Mouse (Mus musculus): ENCODE measurements around the gene BC067074. TPM values are rescaled to one million over a fixed set of nuclear protein-coding genes. Genes with fewer than 3 reads are reported as not detected.
A peak's percentile ranks its signal among the peaks of the same experiment; 100 is the strongest.

Gene BC067074
- polyA plus RNA-seq, 1 experiment from 2014 or later: 2.0 TPM

DNA sequence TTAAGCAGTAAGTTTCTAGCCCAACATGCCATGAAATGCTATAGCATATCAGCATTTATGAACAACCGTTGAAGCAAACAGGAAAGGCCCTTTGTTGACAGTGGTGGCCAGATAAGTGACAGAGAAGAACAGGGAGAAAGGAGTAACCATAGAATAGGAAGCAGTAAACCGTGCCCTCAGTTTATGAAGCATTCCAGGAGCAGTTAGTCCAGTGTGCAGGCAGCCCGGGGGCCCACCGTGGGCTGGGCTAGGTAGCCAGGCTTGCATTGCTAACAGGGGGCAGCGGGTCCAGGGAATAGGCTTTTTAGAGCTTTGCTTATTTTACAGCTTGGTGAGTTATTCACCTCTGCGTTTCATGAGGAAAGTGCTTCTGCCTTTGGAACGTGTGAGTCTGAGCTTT lies 39.3 kb downstream of the BC067074 start:
- H3K4me2 ChIP-seq (replicated peaks): no peak overlapping the region
- WGBS: 73% methylated on average over 7 of the region's 7 CpGs

DNA sequence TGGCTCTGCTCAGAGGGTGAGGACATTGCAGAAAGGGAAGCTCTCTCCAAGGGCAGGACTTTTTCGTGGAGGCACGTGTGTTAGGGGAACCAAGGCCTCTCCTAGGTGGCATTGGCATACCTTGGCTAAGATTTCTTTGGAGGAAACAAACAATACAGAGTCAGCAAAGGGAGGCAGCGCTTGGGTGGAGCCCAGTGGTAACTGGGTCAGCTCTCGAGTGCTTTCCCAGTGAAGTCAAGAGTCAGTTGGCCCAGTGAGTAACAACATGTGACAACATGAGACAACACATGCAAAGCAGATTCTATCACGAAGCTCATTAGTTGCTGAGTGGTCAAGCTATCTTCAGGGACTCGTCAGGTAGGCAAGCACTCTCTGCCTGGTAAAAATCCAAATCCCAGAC lies 40.4 kb downstream of the BC067074 start:
- Histone ChIP-seq H3K9me3 (no peaks in the 10 kb centered on the region; the same call in 1 of the 2 replicates), H3K4me2 (replicated peaks) (no peak overlapping the region), H3K27ac (replicated peaks) (no peak overlapping the region), H3K9ac (replicated peaks) (no peak overlapping the region), H3K27me3 (no peaks in the 10 kb centered on the region), H3K36me3 (no peaks in the 10 kb centered on the region), H3K4me1 (no peaks in the 10 kb centered on the region), H3K4me3 (no peak overlapping the region)
- 91% methylated on average over 6 of the region's 6 CpGs for WGBS
- ATAC-seq (ENCODE audit: low FRiP score, low read depth): no peak

More for the DNA sequence above, 39.3 kb downstream of the BC067074 start:
- Histone ChIP-seq H3K9me3 (no peaks in the 10 kb centered on the region; the same call in 1 of the 2 replicates), H3K9ac (replicated peaks) (no peak overlapping the region), H3K36me3 (no peaks in the 10 kb centered on the region), H3K27ac (replicated peaks) (no peak overlapping the region), H3K4me1 (no peaks in the 10 kb centered on the region), H3K27me3 (no peaks in the 10 kb centered on the region), H3K4me3 (no peak overlapping the region)
- ATAC-seq (ENCODE audit: low FRiP score, low read depth): no peak

DNA sequence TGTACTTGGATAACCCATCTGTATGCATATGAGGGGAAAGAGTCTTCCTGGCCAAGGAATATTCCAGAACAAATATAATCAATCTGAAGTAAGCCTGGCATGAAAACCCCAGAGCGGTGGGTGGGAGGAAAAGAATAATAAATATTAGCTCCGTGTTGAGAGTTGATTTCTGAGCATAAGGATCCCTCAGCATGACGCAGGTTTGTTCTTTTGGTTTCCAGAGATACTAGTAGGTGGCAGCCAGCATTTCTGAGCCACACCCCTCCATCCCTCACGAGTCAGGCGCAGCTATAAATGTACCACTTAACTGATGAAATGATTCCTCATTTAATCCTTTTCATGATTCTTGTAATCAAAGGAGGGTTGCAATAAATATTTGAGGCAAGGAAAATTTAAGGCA lies 41.0 kb downstream of the BC067074 start:
- Histone ChIP-seq H3K9ac (replicated peaks) (no peak overlapping the region), H3K4me3 (no peak overlapping the region), H3K27ac (replicated peaks) (no peak overlapping the region), H3K36me3 (no peaks in the 10 kb centered on the region), H3K4me2 (replicated peaks) (no peak overlapping the region), H3K4me1 (no peaks in the 10 kb centered on the region), H3K9me3 (no peaks in the 10 kb centered on the region; the same call in 1 of the 2 replicates), H3K27me3 (no peaks in the 10 kb centered on the region)
- WGBS: 83% methylated on average over 5 of the region's 5 CpGs
- no peak for ATAC-seq (ENCODE audit: low FRiP score, low read depth)

DNA sequence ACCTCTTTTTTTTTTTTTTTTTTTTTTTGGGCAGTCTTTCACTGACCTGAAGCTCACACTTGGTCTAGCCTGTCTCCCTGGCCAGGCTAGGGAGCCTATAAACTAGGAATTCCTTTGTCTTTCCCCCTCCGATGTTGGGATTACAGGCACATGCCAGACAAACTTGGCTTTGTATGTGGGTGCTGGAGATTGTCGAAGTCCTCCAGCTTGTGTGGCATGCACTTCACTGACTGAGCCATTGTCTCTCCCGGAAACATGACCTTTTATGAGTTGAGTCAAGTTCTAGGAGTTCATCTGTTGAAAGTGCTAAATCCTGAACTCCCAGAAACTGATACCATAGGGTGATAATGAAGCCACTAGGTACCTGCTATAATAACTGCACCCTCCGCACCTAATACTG lies 41.8 kb downstream of the BC067074 start:
- 80% methylated on average over 4 of the region's 4 CpGs for WGBS
- Histone ChIP-seq H3K36me3 (no peaks in the 10 kb centered on the region), H3K27me3 (no peaks in the 10 kb centered on the region), H3K4me2 (replicated peaks) (no peak overlapping the region), H3K9me3 (no peaks in the 10 kb centered on the region; the same call in none of the 2 replicates), H3K27ac (replicated peaks) (no peak overlapping the region), H3K9ac (replicated peaks) (no peak overlapping the region), H3K4me3 (no peak overlapping the region), H3K4me1 (no peaks in the 10 kb centered on the region)
- no peak for ATAC-seq (ENCODE audit: low FRiP score, low read depth)

DNA sequence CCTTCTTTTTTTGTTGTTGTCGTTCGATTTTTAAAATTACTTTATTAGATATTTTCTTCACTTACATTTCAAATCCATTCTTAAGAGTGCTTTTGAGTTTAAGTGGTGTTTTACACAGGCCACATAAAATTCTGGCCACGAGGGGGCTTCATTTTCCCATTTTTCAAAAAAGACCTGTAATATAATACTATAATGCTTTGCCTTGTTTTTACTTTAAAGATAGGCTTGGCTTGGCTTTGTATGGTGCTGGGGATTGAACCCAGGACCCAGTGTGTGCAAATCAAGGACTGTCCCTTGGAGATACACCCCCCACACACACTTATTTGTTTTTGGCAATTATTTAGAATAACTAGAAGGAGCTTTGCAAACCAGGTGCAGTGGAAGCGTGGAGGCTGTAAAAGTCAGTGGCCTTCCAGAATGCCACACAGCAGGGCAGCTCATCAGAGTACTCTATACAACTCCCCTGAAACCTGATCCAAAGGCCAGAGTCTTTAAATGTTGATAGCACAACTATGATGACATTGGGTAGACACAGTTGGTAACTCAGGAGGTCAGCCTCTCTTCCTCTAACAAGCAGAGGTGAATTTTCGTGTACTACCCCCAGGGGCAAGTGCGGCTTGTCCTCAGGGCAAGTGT lies 44.4 kb downstream of the BC067074 start:
- Histone ChIP-seq H3K4me1 (no peaks in the 10 kb centered on the region), H3K9me3 (no peaks in the 10 kb centered on the region; the same call in 1 of the 2 replicates), H3K9ac (replicated peaks) (no peak overlapping the region), H3K36me3 (no peaks in the 10 kb centered on the region), H3K4me2 (replicated peaks) (no peak overlapping the region), H3K4me3 (no peak overlapping the region), H3K27ac (replicated peaks) (no peak overlapping the region), H3K27me3 (no peaks in the 10 kb centered on the region)
- 55% methylated on average over 6 of the region's 6 CpGs for WGBS
- peak; percentile 38; the same call in 1 of the 2 replicates for ATAC-seq (ENCODE audit: low FRiP score, low read depth)

DNA sequence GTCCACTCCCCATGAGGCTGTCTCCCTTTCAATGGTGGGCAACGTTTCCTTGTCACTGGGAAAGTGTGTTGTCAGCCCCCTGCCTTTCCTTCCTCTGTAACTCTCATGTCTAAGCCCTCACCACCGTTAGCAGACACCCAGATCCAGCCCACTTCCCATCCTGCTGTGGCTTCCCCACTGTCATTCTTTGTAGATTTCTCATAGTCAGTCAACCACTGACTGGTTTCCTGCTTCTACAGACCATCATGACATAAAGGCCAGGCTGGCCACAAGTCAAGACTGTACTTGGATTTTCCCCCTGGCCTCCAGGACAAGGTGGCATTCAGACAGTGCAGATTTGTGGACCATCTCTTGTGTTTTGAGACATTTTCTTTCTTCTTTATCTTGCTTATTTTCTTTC lies 47.7 kb downstream of the BC067074 start:
- ATAC-seq (ENCODE audit: low FRiP score, low read depth): no peak
- WGBS: 51% methylated on average over 2 of the region's 2 CpGs

DNA sequence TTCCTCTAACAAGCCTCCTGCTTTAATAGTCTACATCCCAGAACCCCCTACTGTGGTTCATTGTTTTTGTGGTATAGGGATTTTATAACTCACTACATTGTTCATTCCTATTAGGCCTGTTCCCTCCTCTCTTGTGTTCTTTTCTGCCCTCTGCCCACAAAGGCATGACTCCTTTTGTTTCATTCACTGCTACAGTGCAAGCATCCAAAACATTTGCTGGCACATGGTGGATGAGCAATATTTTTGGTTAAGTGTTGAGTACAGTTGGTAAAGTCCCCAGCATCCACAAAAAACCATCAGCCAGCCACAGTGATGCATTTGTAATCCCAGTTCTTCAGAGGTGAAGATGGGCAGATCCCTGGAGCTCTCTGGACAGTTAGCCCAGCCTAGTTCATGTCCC lies 48.2 kb downstream of the BC067074 start:
- Histone ChIP-seq H3K27ac (replicated peaks) (no peak overlapping the region), H3K4me2 (replicated peaks) (no peak overlapping the region), H3K4me1 (no peaks in the 10 kb centered on the region; the same call in 1 of the 2 replicates), H3K36me3 (no peaks in the 10 kb centered on the region), H3K9ac (replicated peaks) (no peak overlapping the region), H3K4me3 (no peak overlapping the region), H3K27me3 (no peaks in the 10 kb centered on the region), H3K9me3 (no peaks in the 10 kb centered on the region; the same call in 1 of the 2 replicates)
- no peak for ATAC-seq (ENCODE audit: low FRiP score, low read depth)

More for the DNA sequence above, 47.7 kb downstream of the BC067074 start:
- no peaks in the 10 kb centered on the region for H3K36me3 ChIP-seq
- H3K27me3 ChIP-seq: no peaks in the 10 kb centered on the region
- no peak overlapping the region for H3K9ac ChIP-seq (replicated peaks)
- H3K4me3 ChIP-seq: no peak overlapping the region
- no peaks in the 10 kb centered on the region; the same call in 1 of the 2 replicates for H3K4me1 ChIP-seq
- H3K9me3 ChIP-seq: no peaks in the 10 kb centered on the region; the same call in 1 of the 2 replicates
- H3K27ac ChIP-seq (replicated peaks): no peak overlapping the region
- no peak overlapping the region for H3K4me2 ChIP-seq (replicated peaks)

DNA sequence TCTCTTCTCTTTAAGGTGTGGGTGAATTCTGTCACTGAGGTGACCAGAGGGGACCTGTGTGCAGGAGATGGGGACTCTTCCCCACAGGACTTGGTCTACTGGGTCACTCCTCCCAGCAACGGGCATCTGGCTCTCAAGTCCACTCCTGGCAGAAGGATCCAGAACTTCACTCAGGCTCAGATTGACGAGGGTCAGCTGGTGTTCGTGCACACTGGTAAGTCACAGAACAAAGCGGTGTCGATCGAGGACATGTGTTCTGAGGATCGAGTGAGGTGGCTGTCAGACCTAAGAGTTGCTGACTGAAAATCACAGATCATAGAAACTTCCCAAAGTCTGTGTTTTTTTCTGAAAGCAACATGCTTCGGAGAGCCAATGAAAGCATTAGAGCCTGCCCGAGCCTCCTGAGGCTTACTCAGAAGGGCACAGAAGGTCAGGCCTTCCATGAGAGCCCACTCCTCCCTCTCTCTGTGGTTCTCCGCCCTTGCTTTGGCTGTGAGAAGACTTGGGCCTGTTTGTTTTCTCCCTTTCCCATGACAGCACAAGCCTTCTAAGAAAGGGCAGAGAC lies 49.5 kb downstream of the BC067074 start:
- Histone ChIP-seq H3K9ac (replicated peaks) (no peak overlapping the region), H3K27ac (replicated peaks) (no peak overlapping the region), H3K27me3 (no peaks in the 10 kb centered on the region), H3K36me3 (no peaks in the 10 kb centered on the region), H3K4me1 (no peaks in the 10 kb centered on the region; the same call in 1 of the 2 replicates), H3K9me3 (no peaks in the 10 kb centered on the region; the same call in 1 of the 2 replicates), H3K4me3 (no peak overlapping the region), H3K4me2 (replicated peaks) (no peak overlapping the region)
- 82% methylated on average over 10 of the region's 10 CpGs for WGBS
- no peak for ATAC-seq (ENCODE audit: low FRiP score, low read depth)

DNA sequence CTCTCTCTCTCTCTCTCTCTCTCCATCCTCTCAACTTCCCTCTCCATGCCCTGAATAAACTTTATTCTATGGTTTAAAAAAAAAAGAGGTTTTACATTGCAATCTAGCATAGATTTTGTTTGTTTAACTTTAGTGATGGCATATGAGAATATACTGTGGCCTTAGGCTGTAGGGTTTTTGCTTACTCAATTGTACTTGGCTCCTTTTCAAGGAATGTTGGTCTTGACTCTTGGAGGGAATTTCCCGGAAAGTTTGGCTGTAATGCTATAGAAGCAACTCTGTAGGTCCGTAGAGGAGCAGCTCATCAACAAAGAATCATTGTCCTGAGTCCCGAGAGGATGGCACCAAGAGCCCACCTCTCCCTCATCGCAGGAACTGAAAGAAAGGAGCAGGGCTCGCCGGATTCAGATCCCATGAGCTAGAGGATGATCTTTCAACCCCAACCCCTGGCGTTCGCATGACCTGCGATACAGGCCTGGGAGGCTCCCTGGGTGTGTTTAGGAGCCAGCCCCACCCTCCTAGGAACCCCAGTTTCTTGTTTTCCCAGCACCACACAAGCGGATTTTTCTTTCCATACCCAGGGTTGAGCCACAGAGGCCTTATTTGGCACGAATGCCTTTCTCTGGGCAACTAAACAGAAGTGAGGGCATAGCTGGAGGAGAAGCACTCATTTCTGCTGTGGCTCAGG lies 57.9 kb downstream of the BC067074 start:
- WGBS: 73% methylated on average over 11 of the region's 11 CpGs
- Histone ChIP-seq H3K27me3 (0 out of 2 replicates have a peak, but pooled peaks cover 3% of the 10 kb centered on the region), H3K27ac (replicated peaks) (no peak overlapping the region), H3K4me3 (no peak overlapping the region), H3K9me3 (no peaks in the 10 kb centered on the region), H3K4me1 (peaks cover 11% of the 10 kb centered on the region; the same call in 1 of the 2 replicates), H3K4me2 (replicated peaks) (no peak overlapping the region), H3K9ac (replicated peaks) (no peak overlapping the region), H3K36me3 (no peaks in the 10 kb centered on the region)
- ATAC-seq (ENCODE audit: low FRiP score, low read depth): no peak

DNA sequence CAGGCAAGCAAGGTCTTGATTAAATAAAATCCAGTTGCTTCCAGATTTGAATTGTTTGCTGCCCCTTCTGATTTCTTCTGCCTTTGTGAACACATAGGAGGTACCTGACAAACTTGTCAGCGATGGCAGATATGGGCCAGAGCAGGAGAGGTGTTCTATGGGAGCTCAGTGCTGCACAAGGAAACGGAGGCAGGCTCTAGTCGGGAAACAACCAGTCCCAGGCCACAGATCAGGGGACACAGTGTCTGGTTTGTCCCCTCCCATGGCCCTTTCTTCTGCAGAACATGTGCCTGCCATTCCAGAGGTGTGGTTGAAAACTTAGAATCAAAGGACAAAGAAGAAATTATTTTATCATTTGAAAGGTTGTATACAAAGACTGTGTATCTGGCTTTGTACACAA lies 60.6 kb downstream of the BC067074 start:
- H3K4me1 ChIP-seq: peaks cover 11% of the 10 kb centered on the region; the same call in 1 of the 2 replicates
- ATAC-seq (ENCODE audit: low FRiP score, low read depth): no peak

DNA sequence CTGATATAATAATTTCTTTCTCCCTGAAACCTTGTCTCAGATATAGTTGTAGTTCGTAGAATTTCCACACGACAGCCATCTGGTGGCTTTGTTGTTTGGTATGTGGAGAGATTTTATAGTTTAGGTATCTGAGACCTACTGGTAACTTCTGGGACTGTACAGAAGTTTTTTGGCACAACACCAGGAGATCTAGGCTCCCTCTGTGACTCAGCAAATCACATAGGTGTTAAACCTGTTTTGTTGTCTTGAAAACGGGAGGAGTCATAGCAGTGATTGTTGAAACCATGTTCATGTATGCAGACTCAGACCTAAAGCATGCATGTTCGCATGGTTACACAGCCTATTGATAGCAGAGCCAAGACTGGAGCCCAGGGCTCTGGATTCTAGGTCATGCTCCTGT lies 61.0 kb downstream of the BC067074 start:
- no peak overlapping the region for H3K9ac ChIP-seq (replicated peaks)
- 92% methylated on average over 4 of the region's 4 CpGs for WGBS
- no peaks in the 10 kb centered on the region for H3K9me3 ChIP-seq
- H3K27me3 ChIP-seq: 0 out of 2 replicates have a peak, but pooled peaks cover 3% of the 10 kb centered on the region
- no peaks in the 10 kb centered on the region for H3K36me3 ChIP-seq
- no peak overlapping the region for H3K4me3 ChIP-seq
- peaks cover 11% of the 10 kb centered on the region; the same call in 1 of the 2 replicates for H3K4me1 ChIP-seq
- no peak overlapping the region for H3K27ac ChIP-seq (replicated peaks)
- H3K4me2 ChIP-seq (replicated peaks): no peak overlapping the region
- no peak for ATAC-seq (ENCODE audit: low FRiP score, low read depth)

More for the DNA sequence above, 60.6 kb downstream of the BC067074 start:
- Histone ChIP-seq H3K4me2 (replicated peaks) (no peak overlapping the region), H3K27me3 (0 out of 2 replicates have a peak, but pooled peaks cover 3% of the 10 kb centered on the region), H3K9me3 (no peaks in the 10 kb centered on the region), H3K9ac (replicated peaks) (no peak overlapping the region), H3K27ac (replicated peaks) (no peak overlapping the region), H3K36me3 (no peaks in the 10 kb centered on the region), H3K4me3 (no peak overlapping the region)
- 92% methylated on average over 3 of the region's 3 CpGs for WGBS

DNA sequence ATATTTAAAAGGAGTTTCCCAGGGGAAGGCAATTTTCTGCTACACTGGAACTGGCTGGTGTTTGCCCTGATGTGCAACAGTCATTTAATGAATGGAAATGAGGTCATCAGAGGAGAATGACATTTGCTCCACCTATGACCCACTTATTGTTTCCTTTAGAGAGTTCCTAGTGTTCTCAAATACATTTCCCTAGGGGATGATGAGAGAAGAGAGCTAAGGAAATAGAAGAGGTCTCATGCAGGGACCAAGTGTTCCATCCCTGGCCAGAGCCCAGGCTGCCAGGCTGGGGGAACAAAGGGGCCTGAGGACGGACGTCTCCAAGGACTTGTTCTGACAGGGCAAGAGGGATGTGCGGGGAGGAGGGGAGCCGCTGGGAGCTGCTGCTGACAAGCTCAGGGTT lies 62.1 kb downstream of the BC067074 start:
- Histone ChIP-seq H3K27ac (replicated peaks) (no peak overlapping the region), H3K4me2 (replicated peaks) (no peak overlapping the region), H3K4me1 (peaks cover 11% of the 10 kb centered on the region; the same call in 1 of the 2 replicates), H3K4me3 (no peak overlapping the region), H3K36me3 (no peaks in the 10 kb centered on the region), H3K27me3 (0 out of 2 replicates have a peak, but pooled peaks cover 3% of the 10 kb centered on the region), H3K9ac (replicated peaks) (no peak overlapping the region), H3K9me3 (no peaks in the 10 kb centered on the region)
- WGBS: 6% methylated on average over 4 of the region's 4 CpGs
- ATAC-seq (ENCODE audit: low FRiP score, low read depth): no peak
